Mouse (Mus musculus): Measurements from ENCODE around the gene Olfr1390. TPM values are rescaled to one million over a fixed set of nuclear protein-coding genes. Genes with fewer than 3 reads are reported as not detected.

The Olfr1390 gene
- total RNA-seq (2012; rRNA removed), result not detected in 2 replicates
- not detected in 2 replicates for total RNA-seq (2014; rRNA removed)
- not detected in 2 replicates for polyA plus RNA-seq (2012; ENCODE audit: insufficient read length, low read depth)

GRCm38 (mm10) chr11:49334888-49335287 lies at the start of gene Olfr1390:
Gene Olfr1390, plus strand, starts transcription at chr11:49335188.
- Histone ChIP-seq H3K4me1 (ENCODE audit: control insufficient read depth in 1 of 2, insufficient read depth in 2 of 2) (no peaks in the 10 kb centered on the region), H3K27me3 (replicated peaks) (no peaks in the 10 kb centered on the region), H3K4me2 (ENCODE audit: insufficient read depth, low read depth, poor library complexity, severe bottlenecking) (no peak within 1 kb of the TSS), H3K4me3 (replicated peaks in 1 of 3; ENCODE audit: low read depth in 2 of 3, low read length in 2 of 3, poor library complexity in 1 of 3) (no peak within 1 kb of the TSS), H3K9me3 (replicated peaks; ENCODE audit: low read length) (no peaks in the 10 kb centered on the region), H3K36me3 (replicated peaks in 1 of 2; ENCODE audit: control insufficient read depth in 1 of 2, insufficient read depth in 1 of 2, low read length in 1 of 2) (no peaks in the 10 kb centered on the region), H3K9ac (ENCODE audit: insufficient read depth, low read depth) (no peak within 1 kb of the TSS), H3K27ac (ENCODE audit: insufficient read depth, low read depth) (no peak within 1 kb of the TSS), H3K79me2 (replicated peaks; ENCODE audit: control insufficient read depth, extremely low read depth, insufficient read depth, poor library complexity, severe bottlenecking) (no peaks in the 10 kb centered on the region)
- TF ChIP-seq ZC3H11A (IDR thresholded peaks at IDR 0.05; ENCODE audit: low read depth, low read length) (no peak), JUN (IDR thresholded peaks at IDR 0.05; ENCODE audit: insufficient read depth, low read depth, low read length) (no peak), POLR2A (IDR thresholded peaks at IDR 0.05; ENCODE audit: low read depth, low read length) (no peak), CHD1 (IDR thresholded peaks at IDR 0.05; ENCODE audit: low read depth, low read length) (no peak), NELFE (IDR thresholded peaks at IDR 0.05; ENCODE audit: low read depth, low read length) (no peak), KAT2A (IDR thresholded peaks at IDR 0.05; ENCODE audit: insufficient replicate concordance, low read length) (no peak), RCOR1 (conservative IDR thresholded peaks at IDR 0.05; ENCODE audit: low read depth, low read length) (no peak), CHD2 (IDR thresholded peaks at IDR 0.05; ENCODE audit: low read length) (no peak), SMC3 (IDR thresholded peaks at IDR 0.05; ENCODE audit: low read depth, low read length) (no peak), JUND (conservative IDR thresholded peaks at IDR 0.05; ENCODE audit: low read depth, low read length) (no peak), ELF1 (IDR thresholded peaks at IDR 0.05; ENCODE audit: low read depth, low read length) (no peak), IRF4 (IDR thresholded peaks at IDR 0.05; ENCODE audit: low read depth, low read length) (no peak), MXI1 (IDR thresholded peaks at IDR 0.05; ENCODE audit: low read depth, low read length) (no peak)
- DNase-seq (ENCODE audit: extremely low read depth), result no peak
- in situ Hi-C loops (cut with MboI; ENCODE audit: low pct_ligation_motif_present, low pct_unique_long_range_greater_than_20kb, low sequenced_read_pairs) (no loop called here), dilution Hi-C loops (cut with MboI; ENCODE audit: extremely low pct_ligation_motif_present, extremely low pct_unique_long_range_greater_than_20kb, low sequenced_read_pairs) (no loop called here)

DNA sequence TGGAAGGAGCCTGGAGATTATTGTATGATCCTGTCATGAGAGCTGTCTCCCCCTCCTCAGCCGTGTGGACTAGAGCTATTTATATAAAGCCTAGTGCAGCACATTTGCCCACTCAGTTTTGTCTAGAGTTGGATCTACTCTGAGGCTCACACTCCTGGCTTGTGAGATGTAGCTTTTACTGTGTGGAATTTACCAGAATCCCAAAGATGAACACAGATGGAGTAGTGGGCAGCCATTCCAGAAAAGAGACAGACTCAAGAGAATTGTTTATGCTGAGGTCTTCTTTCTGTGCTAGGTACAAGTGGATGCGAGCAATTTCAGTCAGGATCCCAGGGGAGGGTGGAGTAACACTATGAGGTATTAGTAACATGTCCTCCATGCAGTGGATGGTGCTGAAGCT lies 47.7 kb upstream of the Olfr1390 start:
- Histone ChIP-seq H3K4me1 (ENCODE audit: control insufficient read depth in 1 of 2, insufficient read depth in 2 of 2) (peaks cover 0 to 5% of the 10 kb centered on the region in 2 experiments; a peak in 2 of 4 replicates), H3K36me3 (replicated peaks in 1 of 2; ENCODE audit: control insufficient read depth in 1 of 2, insufficient read depth in 1 of 2, low read length in 1 of 2) (no peaks in the 10 kb centered on the region), H3K4me3 (replicated peaks in 1 of 3; ENCODE audit: low read depth in 2 of 3, low read length in 2 of 3, poor library complexity in 1 of 3) (no peak overlapping the region), H3K9ac (ENCODE audit: insufficient read depth, low read depth) (no peak overlapping the region), H3K4me2 (ENCODE audit: insufficient read depth, low read depth, poor library complexity, severe bottlenecking) (no peak overlapping the region), H3K27me3 (replicated peaks) (no peaks in the 10 kb centered on the region), H3K9me3 (replicated peaks; ENCODE audit: low read length) (no peaks in the 10 kb centered on the region), H3K27ac (ENCODE audit: insufficient read depth, low read depth) (no peak overlapping the region), H3K79me2 (replicated peaks; ENCODE audit: control insufficient read depth, extremely low read depth, insufficient read depth, poor library complexity, severe bottlenecking) (no peaks in the 10 kb centered on the region)
- DNase-seq (ENCODE audit: extremely low read depth), result peak; percentile 16
- TF ChIP-seq USF2 (conservative IDR thresholded peaks at IDR 0.05; ENCODE audit: low read depth, low read length) (no peak), E2F4 (IDR thresholded peaks at IDR 0.05; ENCODE audit: insufficient replicate concordance, low read depth, low read length) (no peak), TCF12 (IDR thresholded peaks at IDR 0.05; ENCODE audit: low read depth, low read length) (no peak), ZNF384 (IDR thresholded peaks at IDR 0.05; ENCODE audit: low read depth, low read length) (no peak), CHD1 (IDR thresholded peaks at IDR 0.05; ENCODE audit: low read depth, low read length) (no peak), POLR2AphosphoS2 (IDR thresholded peaks at IDR 0.05; ENCODE audit: low read depth, low read length) (no peak), MAX (IDR thresholded peaks at IDR 0.05; ENCODE audit: low read length) (no peak), MAZ (IDR thresholded peaks at IDR 0.05; ENCODE audit: low read depth, low read length) (no peak), SIN3A (IDR thresholded peaks at IDR 0.05; ENCODE audit: low read length) (no peak), MXI1 (IDR thresholded peaks at IDR 0.05; ENCODE audit: low read depth, low read length) (no peak), ZC3H11A (IDR thresholded peaks at IDR 0.05; ENCODE audit: low read depth, low read length) (no peak)
- in situ Hi-C loops (cut with MboI; ENCODE audit: low pct_ligation_motif_present, low pct_unique_long_range_greater_than_20kb, low sequenced_read_pairs), result no loop called here
- dilution Hi-C loops (cut with MboI; ENCODE audit: extremely low pct_ligation_motif_present, extremely low pct_unique_long_range_greater_than_20kb, low sequenced_read_pairs), result no loop called here
